Mouse (Mus musculus) left cerebral cortex, adult 2 months (tissue): Measurements from ENCODE around the gene Rgmb. TPM values are rescaled to one million over a fixed set of nuclear protein-coding genes. Genes with fewer than 3 reads are reported as not detected.

Experiments used
- DNase-seq, 2 experiments: peaks; one replicate each; pipeline ENCODE4 v3.0.0; 2021 to 2022; ENCODE audit warnings: low spot score in 2 of 2, mixed read lengths in 1 of 2; ENCODE audit errors: extremely low spot score in 1 of 2
- H3K27ac ChIP-seq: fragments of 200-600 bp; 2 replicates; pipeline ENCODE4 v1.8.1; 2022
- H3K4me3 ChIP-seq: fragments of 200-600 bp; 2 replicates; pipeline ENCODE4 v1.8.1; 2022
- CTCF ChIP-seq: fragments of 200-600 bp; IDR thresholded peaks from 2 replicates; pipeline ENCODE4 v1.8.1; 2022; ENCODE audit warnings: antibody characterized with exemption, mild to moderate bottlenecking, moderate library complexity
- intact Hi-C: fragments of 180-260 bp; cut with DNase I; formaldehyde crosslinking; loops from one replicate; pipeline ENCODE4 v1.15.1; 2025
- total RNA-seq, 2 experiments: library from RNA; stranded (reverse); gene quantifications; 2 replicates each; pipeline ENCODE4 v1.2.3; 2021

Rgmb gene
- total RNA-seq, 2 experiments from 2014 or later = 71.0 to 75.1 TPM

DNA sequence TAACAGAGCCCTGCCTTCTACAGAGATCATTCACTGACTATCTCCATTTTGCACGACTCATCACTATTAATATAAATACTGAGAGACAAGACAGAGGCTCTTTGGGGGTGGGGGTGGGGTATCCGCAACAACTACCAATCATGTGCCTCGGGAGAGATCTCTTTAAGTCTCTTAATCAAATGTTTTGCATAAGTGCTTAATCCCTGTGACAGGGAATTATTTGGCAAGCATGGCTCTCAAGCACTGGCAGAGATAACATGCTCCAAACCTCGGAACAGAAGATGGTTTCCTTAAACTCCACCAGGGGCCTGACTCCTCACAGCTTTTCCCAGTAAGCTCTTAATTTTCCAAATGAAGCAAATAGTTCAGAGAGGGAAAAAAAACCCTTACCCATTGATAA lies 22.8 kb downstream of the Rgmb start:
- H3K4me3 ChIP-seq = no peak overlapping the region
- intact Hi-C loops = loop anchor here (5.0 kb wide), 1 partner anchor 1094 kb away; no protein-coding TSS in a partner anchor
- DNase-seq = no peak
- TF ChIP-seq CTCF = no peak
- H3K27ac ChIP-seq = no peak overlapping the region

- no peak for DNase-seq
- no peak overlapping the region for H3K27ac ChIP-seq
- intact Hi-C loops = loop anchor here (5.0 kb wide), 1 partner anchor 1095 kb away; no protein-coding TSS in a partner anchor
- H3K4me3 ChIP-seq = no peak overlapping the region
- no peak for TF ChIP-seq CTCF
Observed at GRCm38 (mm10) chr17:15807295-15807984, 23.4 kb downstream of the Rgmb start.

GRCm38 (mm10) chr17:15804008-15804812 lies 26.6 kb downstream of the Rgmb start:
- intact Hi-C loops = no loop called here
- TF ChIP-seq CTCF = peak; percentile 75
- Histone ChIP-seq H3K27ac (no peak overlapping the region), H3K4me3 (no peak overlapping the region)
- no peak for DNase-seq

DNA sequence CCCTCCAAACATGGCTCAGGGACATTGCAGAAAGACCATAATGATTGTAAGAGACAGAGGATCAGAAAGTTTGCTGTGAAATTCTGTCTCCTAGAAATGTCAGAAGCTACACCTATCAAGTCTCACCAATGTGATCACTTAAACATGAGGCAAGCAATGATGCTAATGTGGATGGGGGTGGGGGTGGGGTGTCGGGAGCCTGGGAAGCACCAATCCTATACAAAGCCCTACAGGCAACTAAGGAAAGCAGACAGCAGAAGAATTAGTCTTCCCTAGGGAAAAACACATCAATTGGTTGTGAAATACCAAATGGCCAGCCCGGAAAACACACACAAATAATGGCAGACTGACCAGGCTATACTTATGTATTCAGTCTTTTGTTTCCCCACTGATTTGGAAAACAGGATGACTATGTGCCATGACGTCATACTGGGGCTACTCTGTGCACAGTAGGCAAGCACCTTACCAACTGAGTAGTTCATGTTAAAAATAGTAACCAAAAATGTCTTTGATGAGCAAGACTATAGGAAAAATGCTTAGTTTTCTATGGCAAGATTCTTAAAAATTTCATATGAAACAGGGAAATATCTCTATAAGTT lies 31.5 kb downstream of the Rgmb start:
- Histone ChIP-seq H3K27ac (no peak overlapping the region), H3K4me3 (no peak overlapping the region)
- no peak for DNase-seq
- no peak for TF ChIP-seq CTCF
- intact Hi-C loops = no loop called here

DNA sequence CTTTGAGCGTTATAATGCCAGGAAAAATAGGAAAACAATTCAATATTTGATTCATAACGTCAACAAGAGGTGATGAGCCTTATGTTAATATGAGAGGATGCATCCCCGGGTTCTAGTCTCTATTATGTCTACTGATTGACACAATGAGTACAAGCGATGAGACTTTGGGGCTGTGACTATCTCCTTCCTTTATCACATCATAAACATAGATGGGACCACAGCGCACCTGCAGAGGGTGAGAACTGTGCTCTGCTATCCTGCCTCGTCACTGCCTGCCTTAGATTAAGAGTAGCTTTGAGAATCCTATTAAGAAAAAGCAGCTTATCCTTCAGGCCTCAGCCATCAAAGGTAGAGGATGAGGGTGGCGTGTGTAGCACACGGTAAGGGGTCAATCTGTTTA lies 40.1 kb downstream of the Rgmb start:
- TF ChIP-seq CTCF = no peak
- no peak for DNase-seq
- no peak overlapping the region for H3K4me3 ChIP-seq
- no peak overlapping the region for H3K27ac ChIP-seq
- intact Hi-C loops = no loop called here

GRCm38 (mm10) chr17:15787036-15787435 lies 43.8 kb downstream of the Rgmb start:
- H3K27ac ChIP-seq = no peak overlapping the region
- no peak overlapping the region for H3K4me3 ChIP-seq
- peak; percentile 87 for TF ChIP-seq CTCF
- intact Hi-C loops = loop anchor here (5.0 kb wide), 2 partner anchors 1115 to 1140 kb away; no protein-coding TSS in a partner anchor
- DNase-seq = no peak

- no peak for DNase-seq
- peak; percentile 42 for TF ChIP-seq CTCF
- no peak overlapping the region for H3K27ac ChIP-seq
- no peak overlapping the region for H3K4me3 ChIP-seq
- intact Hi-C loops = loop anchor here (5.0 kb wide), 1 partner anchor 156 kb away; no protein-coding TSS in a partner anchor
Observed at GRCm38 (mm10) chr17:15777979-15778378, 52.9 kb downstream of the Rgmb start.

GRCm38 (mm10) chr17:15776349-15776748 lies 54.5 kb downstream of the Rgmb start:
- no peak for TF ChIP-seq CTCF
- H3K27ac ChIP-seq = no peak overlapping the region
- H3K4me3 ChIP-seq = no peak overlapping the region
- DNase-seq = no peak
- intact Hi-C loops = loop anchor here (5.0 kb wide), 1 partner anchor 154 kb away; no protein-coding TSS in a partner anchor

DNA sequence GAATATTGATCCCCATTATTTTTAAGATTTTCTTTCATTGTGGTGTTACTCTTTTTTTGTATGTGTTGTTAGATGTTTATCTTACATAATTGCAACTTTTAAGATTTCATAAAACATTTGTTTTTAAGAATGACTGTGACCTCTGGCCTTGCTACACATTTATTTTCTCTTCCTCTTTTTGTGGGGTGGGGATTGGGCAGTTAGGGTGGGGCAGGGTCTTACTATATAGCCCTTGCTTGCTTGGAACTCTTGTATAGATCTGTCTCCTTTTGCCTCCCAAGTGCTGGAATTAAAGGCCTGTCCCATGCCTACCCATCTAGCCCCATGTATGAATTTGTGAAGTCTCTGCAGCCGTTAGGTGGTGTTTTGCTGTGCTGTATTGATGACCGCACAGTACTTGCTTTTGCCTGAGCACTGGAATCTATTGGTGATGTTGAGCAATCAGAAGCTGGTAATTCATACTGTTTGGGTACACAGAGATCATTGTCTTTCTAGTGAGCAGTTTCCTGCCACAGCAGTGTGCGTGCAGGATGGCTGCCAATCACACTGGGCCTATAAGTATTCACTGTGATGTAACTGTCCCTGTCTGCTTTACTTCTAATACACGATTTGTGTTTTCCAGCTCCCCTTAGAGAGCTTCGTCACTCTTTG lies 56.1 kb downstream of the Rgmb start:
- no peak overlapping the region for H3K4me3 ChIP-seq
- H3K27ac ChIP-seq = no peak overlapping the region
- no peak for TF ChIP-seq CTCF
- intact Hi-C loops = loop anchor here (5.0 kb wide), 1 partner anchor 152 kb away; no protein-coding TSS in a partner anchor
- no peak for DNase-seq

- no peak overlapping the region for H3K27ac ChIP-seq
- no peak for DNase-seq
- intact Hi-C loops = no loop called here
- no peak for TF ChIP-seq CTCF
- no peak overlapping the region for H3K4me3 ChIP-seq
Observed at GRCm38 (mm10) chr17:15773956-15774355, 56.9 kb downstream of the Rgmb start.

DNA sequence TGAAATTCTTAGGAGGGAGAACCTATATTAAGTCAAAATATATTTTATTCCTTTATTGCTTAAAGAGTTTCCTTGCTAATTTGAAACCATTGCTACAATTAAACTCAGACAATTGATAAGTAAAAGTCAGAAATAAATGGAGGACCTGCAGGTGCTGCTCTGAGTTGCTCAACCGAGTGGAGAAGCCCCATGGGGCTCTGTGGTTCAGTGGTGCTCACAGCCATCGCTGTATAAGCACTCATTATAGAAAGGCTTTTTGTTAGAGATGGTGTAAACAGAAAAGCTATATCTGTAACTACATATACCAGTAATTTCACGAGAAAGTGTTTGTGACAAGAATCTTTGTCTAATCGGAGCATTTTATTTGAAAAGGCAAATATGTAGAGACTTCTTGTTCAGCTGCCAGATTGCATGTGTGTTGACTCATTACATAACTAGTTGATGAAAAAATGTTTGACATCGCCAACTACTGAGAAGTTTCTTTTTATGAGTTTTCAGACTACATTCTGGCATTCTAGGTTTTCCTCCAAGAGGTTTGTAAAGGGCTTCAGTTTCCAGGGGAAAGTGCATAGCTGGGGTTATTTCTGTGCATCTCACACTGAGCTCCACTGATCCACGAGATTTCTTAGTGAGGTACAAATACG lies 61.6 kb downstream of the Rgmb start:
- no peak for TF ChIP-seq CTCF
- no peak overlapping the region for H3K27ac ChIP-seq
- intact Hi-C loops = no loop called here
- no peak overlapping the region for H3K4me3 ChIP-seq
- DNase-seq = no peak
